Mouse (Mus musculus) forebrain, embryonic 13.5 days (tissue): ENCODE data around the gene Anxa3. TPM values are rescaled to one million over a fixed set of nuclear protein-coding genes. Genes with fewer than 3 reads are reported as not detected.

Source experiments
- ATAC-seq: fragments of 200-750 bp; cut with Nextera tagmentation; 2 replicates; pipeline ENCODE4 v1.8.0; 2017
- H3K27ac ChIP-seq: fragments of 300-500 bp; sonication (generic); 2 replicates; pipeline ENCODE4 v1.5.1; 2015; ENCODE audit warnings: inconsistent platforms, mild to moderate bottlenecking, moderate library complexity
- H3K27me3 ChIP-seq: fragments of 300-500 bp; sonication (generic); 2 replicates; pipeline ENCODE4 v1.6.1; 2015; ENCODE audit warnings: mild to moderate bottlenecking, inconsistent platforms
- H3K36me3 ChIP-seq: fragments of 300-500 bp; sonication (generic); 2 replicates; pipeline ENCODE4 v1.6.1; 2015; ENCODE audit warnings: mild to moderate bottlenecking, inconsistent platforms; ENCODE audit not compliant: poor library complexity, severe bottlenecking
- H3K4me1 ChIP-seq: fragments of 300-500 bp; sonication (generic); 2 replicates; pipeline ENCODE4 v1.6.1; 2015; ENCODE audit warnings: inconsistent platforms
- H3K4me2 ChIP-seq: fragments of 300-500 bp; sonication (generic); 2 replicates; pipeline ENCODE4 v1.6.1; 2015; ENCODE audit warnings: inconsistent platforms, mild to moderate bottlenecking, moderate library complexity
- H3K4me3 ChIP-seq: fragments of 300-500 bp; sonication (generic); 2 replicates; pipeline ENCODE4 v1.5.1; 2015; ENCODE audit warnings: mild to moderate bottlenecking, inconsistent platforms
- H3K9ac ChIP-seq: fragments of 300-500 bp; sonication (generic); 2 replicates; pipeline ENCODE4 v1.6.1; 2015; ENCODE audit warnings: mild to moderate bottlenecking, inconsistent platforms
- H3K9me3 ChIP-seq: fragments of 300-500 bp; sonication (generic); replicated peaks from 2 replicates; pipeline ENCODE4 v1.6.1; 2016; ENCODE audit warnings: inconsistent platforms
- WGBS: fragments of 180-500 bp; shearing (Covaris S2); methylation state at CpG from one replicate; pipeline ENCODE4 v1.1.7; 2015; 5-methylcytosine and 5-hydroxymethylcytosine counted together
- polyA plus RNA-seq: library from polyadenylated mRNA; unstranded; fragments of >200 nt; fragmentation: Nextera tagmentation; extraction: Ambion mirVana; gene quantifications from 2 replicates; pipeline ENCODE4 v1.2.1, GENCODE M21; 2015

Anxa3 gene
- 18.2 and 19.1 TPM in 2 replicates for polyA plus RNA-seq

GRCm38 (mm10) chr5:96792936-96793718 lies at the start of gene Anxa3:
Gene Anxa3, plus strand, starts transcription at chr5:96793339.
- 12% methylated on average over 26 of the region's 26 CpGs for WGBS
- H3K36me3 ChIP-seq: no peaks in the 10 kb centered on the region
- peak; percentile 77; the same call in 1 of the 2 replicates for ATAC-seq
- H3K27me3 ChIP-seq: peaks cover 10% of the 10 kb centered on the region
- H3K4me2 ChIP-seq: peak within 1 kb of the TSS; percentile 68
- no peak within 1 kb of the TSS for H3K27ac ChIP-seq
- H3K9ac ChIP-seq: peak within 1 kb of the TSS; percentile 54
- H3K4me3 ChIP-seq: peak within 1 kb of the TSS; percentile 38
- H3K9me3 ChIP-seq: no peaks in the 10 kb centered on the region; the same call in 1 of the 2 replicates
- peaks cover 6% of the 10 kb centered on the region for H3K4me1 ChIP-seq

GRCm38 (mm10) chr5:96747195-96747984 lies 45.7 kb upstream of the Anxa3 start:
- no peak overlapping the region for H3K4me2 ChIP-seq
- no peaks in the 10 kb centered on the region for H3K9me3 ChIP-seq
- H3K36me3 ChIP-seq: peaks cover 4% of the 10 kb centered on the region; the same call in 1 of the 2 replicates
- no peak overlapping the region for H3K4me3 ChIP-seq
- H3K4me1 ChIP-seq: peaks cover 12% of the 10 kb centered on the region
- 56% methylated on average over 8 of the region's 8 CpGs for WGBS
- peak; percentile 24; the same call in 1 of the 2 replicates for ATAC-seq
- no peaks in the 10 kb centered on the region for H3K27me3 ChIP-seq
- no peak overlapping the region for H3K9ac ChIP-seq
- no peak overlapping the region for H3K27ac ChIP-seq

GRCm38 (mm10) chr5:96757615-96758014 lies 35.5 kb upstream of the Anxa3 start:
- Histone ChIP-seq H3K4me3 (no peak overlapping the region), H3K27ac (no peak overlapping the region), H3K9me3 (no peaks in the 10 kb centered on the region), H3K9ac (no peak overlapping the region), H3K4me2 (no peak overlapping the region), H3K4me1 (no peaks in the 10 kb centered on the region), H3K36me3 (no peaks in the 10 kb centered on the region), H3K27me3 (no peaks in the 10 kb centered on the region)
- WGBS: 92% methylated on average over 7 of the region's 7 CpGs
- no peak for ATAC-seq

GRCm38 (mm10) chr5:96762021-96762420 lies 31.1 kb upstream of the Anxa3 start:
- ATAC-seq: no peak
- H3K27ac ChIP-seq: no peak overlapping the region
- no peaks in the 10 kb centered on the region for H3K9me3 ChIP-seq
- 94% methylated on average over 1 of the region's 1 CpGs for WGBS
- no peaks in the 10 kb centered on the region for H3K36me3 ChIP-seq
- H3K27me3 ChIP-seq: no peaks in the 10 kb centered on the region
- H3K4me3 ChIP-seq: no peak overlapping the region
- H3K4me2 ChIP-seq: no peak overlapping the region
- no peak overlapping the region for H3K9ac ChIP-seq
- H3K4me1 ChIP-seq: peaks cover 2% of the 10 kb centered on the region; the same call in 1 of the 2 replicates

GRCm38 (mm10) chr5:96768846-96769471 lies 24.2 kb upstream of the Anxa3 start:
- H3K27me3 ChIP-seq: no peaks in the 10 kb centered on the region
- no peaks in the 10 kb centered on the region; the same call in 1 of the 2 replicates for H3K4me1 ChIP-seq
- H3K4me3 ChIP-seq: no peak overlapping the region
- H3K36me3 ChIP-seq: no peaks in the 10 kb centered on the region
- no peak overlapping the region for H3K4me2 ChIP-seq
- H3K27ac ChIP-seq: no peak overlapping the region
- no peaks in the 10 kb centered on the region for H3K9me3 ChIP-seq
- WGBS: 64% methylated on average over 10 of the region's 10 CpGs
- ATAC-seq: peak; percentile 70
- H3K9ac ChIP-seq: no peak overlapping the region

- Histone ChIP-seq H3K4me3 (no peak overlapping the region), H3K27me3 (no peaks in the 10 kb centered on the region), H3K36me3 (no peaks in the 10 kb centered on the region), H3K4me1 (no peaks in the 10 kb centered on the region), H3K27ac (no peak overlapping the region), H3K9ac (no peak overlapping the region), H3K9me3 (no peaks in the 10 kb centered on the region; the same call in 1 of the 2 replicates), H3K4me2 (no peak overlapping the region)
- WGBS: 81% methylated on average over 14 of the region's 14 CpGs
- ATAC-seq: no peak
Observed at GRCm38 (mm10) chr5:96783506-96784288, 9.4 kb upstream of the Anxa3 start.

GRCm38 (mm10) chr5:96785096-96785495 lies 8.0 kb upstream of the Anxa3 start:
- Histone ChIP-seq H3K36me3 (no peaks in the 10 kb centered on the region), H3K4me2 (no peak overlapping the region), H3K4me3 (no peak overlapping the region), H3K9ac (no peak overlapping the region), H3K27me3 (no peaks in the 10 kb centered on the region), H3K9me3 (no peaks in the 10 kb centered on the region; the same call in 1 of the 2 replicates), H3K27ac (no peak overlapping the region), H3K4me1 (no peaks in the 10 kb centered on the region)
- 88% methylated on average over 5 of the region's 5 CpGs for WGBS
- no peak for ATAC-seq

- H3K36me3 ChIP-seq: no peaks in the 10 kb centered on the region
Observed at GRCm38 (mm10) chr5:96792422-96792821, 717 bp upstream of the Anxa3 start.

GRCm38 (mm10) chr5:96793953-96794635 lies 955 bp downstream of the Anxa3 start:
- H3K36me3 ChIP-seq: no peaks in the 10 kb centered on the region
- WGBS: 50% methylated on average over 10 of the region's 10 CpGs
- H3K27me3 ChIP-seq: peaks cover 10% of the 10 kb centered on the region
- no peak overlapping the region for H3K9ac ChIP-seq
- no peak for ATAC-seq
- no peaks in the 10 kb centered on the region for H3K9me3 ChIP-seq
- peaks cover 6% of the 10 kb centered on the region for H3K4me1 ChIP-seq
- H3K27ac ChIP-seq: no peak overlapping the region
- H3K4me2 ChIP-seq: peak overlapping the region; percentile 68; the same call in 1 of the 2 replicates
- no peak overlapping the region; the same call in 1 of the 2 replicates for H3K4me3 ChIP-seq

More at GRCm38 (mm10) chr5:96792422-96792821, 717 bp upstream of the Anxa3 start:
- Histone ChIP-seq H3K4me2 (no peak overlapping the region), H3K27me3 (peaks cover 10% of the 10 kb centered on the region), H3K9me3 (no peaks in the 10 kb centered on the region; the same call in 1 of the 2 replicates), H3K27ac (no peak overlapping the region), H3K4me1 (peaks cover 6% of the 10 kb centered on the region), H3K4me3 (no peak overlapping the region), H3K9ac (no peak overlapping the region)
- 67% methylated on average over 9 of the region's 9 CpGs for WGBS
- no peak for ATAC-seq

- no peaks in the 10 kb centered on the region for H3K9me3 ChIP-seq
- ATAC-seq: no peak
- peaks cover 10% of the 10 kb centered on the region for H3K27me3 ChIP-seq
- no peak overlapping the region for H3K4me2 ChIP-seq
- no peaks in the 10 kb centered on the region for H3K36me3 ChIP-seq
- 94% methylated on average over 1 of the region's 1 CpGs for WGBS
- no peak overlapping the region for H3K27ac ChIP-seq
- no peak overlapping the region for H3K9ac ChIP-seq
- no peak overlapping the region for H3K4me3 ChIP-seq
- peaks cover 6% of the 10 kb centered on the region for H3K4me1 ChIP-seq
Observed at GRCm38 (mm10) chr5:96795752-96796151, 2.6 kb downstream of the Anxa3 start.

GRCm38 (mm10) chr5:96797465-96797864 lies 4.3 kb downstream of the Anxa3 start:
- H3K4me1 ChIP-seq: peaks cover 6% of the 10 kb centered on the region
- H3K4me2 ChIP-seq: no peak overlapping the region
- ATAC-seq: no peak
- peaks cover 10% of the 10 kb centered on the region for H3K27me3 ChIP-seq
- H3K27ac ChIP-seq: no peak overlapping the region
- 94% methylated on average over 6 of the region's 6 CpGs for WGBS
- no peak overlapping the region for H3K4me3 ChIP-seq
- H3K36me3 ChIP-seq: no peaks in the 10 kb centered on the region
- no peaks in the 10 kb centered on the region for H3K9me3 ChIP-seq
- H3K9ac ChIP-seq: no peak overlapping the region
